Mouse (Mus musculus) thymus, adult 2 months (tissue): ENCODE results near the gene Ccdc34.

Experiments
- CTCF ChIP-seq: fragments of 200-500 bp; IDR thresholded peaks from 2 replicates; pipeline ENCODE4 v1.5.1; 2012; ENCODE audit warnings: mild to moderate bottlenecking, control low read depth, low read length, moderate library complexity, borderline replicate concordance; ENCODE audit not compliant: control insufficient read depth, poor library complexity, insufficient read depth; ENCODE audit errors: extremely low read depth
- POLR2A ChIP-seq: fragments of 200-500 bp; IDR thresholded peaks from 2 replicates; pipeline ENCODE4 v1.6.1; 2012; ENCODE audit warnings: mild to moderate bottlenecking, low read length, control low read depth, moderate library complexity; ENCODE audit not compliant: control insufficient read depth, poor library complexity, insufficient read depth; ENCODE audit errors: extremely low read depth

- TF ChIP-seq POLR2A (no peak), CTCF (no peak)
Observed at GRCm38 (mm10) chr2:110168361-110168760, 150.7 kb downstream of the Ccdc34 start.
